Mouse (Mus musculus): ENCODE measurements at regions not wholly inside any gene's neighbourhood (a gene's known extent, or its start where the extent isn't known, plus 50 kb on each side); places are given as distances from the start of the nearest gene placed in this dataset.

GRCm38 (mm10) chr19:6625574-6625973 lies 82.7 kb upstream of the Slc22a12 start:
- TF ChIP-seq BHLHE40 (IDR thresholded peaks at IDR 0.05; ENCODE audit: low read depth, low read length) (no peak), CTCF (conservative IDR thresholded peaks at IDR 0.05 in 1 of 2, IDR thresholded peaks at IDR 0.05 in 1 of 2; ENCODE audit: low read depth in 2 of 2, low read length in 2 of 2) (no peak), CHD2 (IDR thresholded peaks at IDR 0.05; ENCODE audit: low read length) (no peak), EP300 (IDR thresholded peaks at IDR 0.05; ENCODE audit: low read length) (no peak), POLR2A (IDR thresholded peaks at IDR 0.05; ENCODE audit: low read depth, low read length) (no peak), RAD21 (IDR thresholded peaks at IDR 0.05; ENCODE audit: low read depth, low read length) (no peak)

Data from CH12.LX (cell line).